Mouse (Mus musculus) intestine, embryonic 15.5 days (tissue): ENCODE measurements around the gene Zfp3. TPM values are rescaled to one million over a fixed set of nuclear protein-coding genes. Genes with fewer than 3 reads are reported as not detected.

ENCODE experiments used
- ATAC-seq: fragments of 200-750 bp; cut with Nextera tagmentation; 2 replicates; pipeline ENCODE4 v1.8.0; 2017; ENCODE audit warnings: moderate TSS enrichment, moderate library complexity
- H3K27ac ChIP-seq: fragments of 300-500 bp; sonication (generic); 2 replicates; pipeline ENCODE4 v1.5.1; 2015; ENCODE audit warnings: mild to moderate bottlenecking, inconsistent platforms
- H3K27me3 ChIP-seq: fragments of 300-500 bp; sonication (generic); replicated peaks from 2 replicates; pipeline ENCODE4 v1.6.1; 2015; ENCODE audit warnings: inconsistent platforms
- H3K36me3 ChIP-seq: fragments of 300-500 bp; sonication (generic); 2 replicates; pipeline ENCODE4 v1.6.1; 2015; ENCODE audit warnings: inconsistent platforms
- H3K4me1 ChIP-seq: fragments of 300-500 bp; sonication (generic); replicated peaks from 2 replicates; pipeline ENCODE4 v1.6.1; 2015; ENCODE audit warnings: inconsistent platforms
- H3K4me2 ChIP-seq: fragments of 300-500 bp; sonication (generic); replicated peaks from 2 replicates; pipeline ENCODE4 v1.6.1; 2015; ENCODE audit warnings: mild to moderate bottlenecking, inconsistent platforms
- H3K4me3 ChIP-seq: fragments of 300-500 bp; sonication (generic); replicated peaks from 2 replicates; pipeline ENCODE4 v1.5.1; 2015; ENCODE audit warnings: inconsistent platforms
- H3K9ac ChIP-seq: fragments of 300-500 bp; sonication (generic); 2 replicates; pipeline ENCODE4 v1.6.1; 2015; ENCODE audit warnings: inconsistent platforms
- H3K9me3 ChIP-seq: fragments of 300-500 bp; sonication (generic); 2 replicates; pipeline ENCODE4 v1.6.1; 2016; ENCODE audit warnings: inconsistent platforms
- WGBS: fragments of 180-500 bp; shearing (Covaris S2); methylation state at CpG from one replicate; pipeline ENCODE4 v1.1.7; 2015; 5-methylcytosine and 5-hydroxymethylcytosine counted together
- polyA plus RNA-seq: library from polyadenylated mRNA; unstranded; fragments of >200 nt; fragmentation: Nextera tagmentation; extraction: Ambion mirVana; gene quantifications from 2 replicates; pipeline ENCODE4 v1.2.1, GENCODE M21; 2015

Gene Zfp3
- polyA plus RNA-seq, 1 experiment from 2014 or later: 5.3 TPM

- no peak for ATAC-seq
These were observed 48.4 kb downstream of the Zfp3 start, which contains the start of gene Scimp for GRCm38 (mm10) chr11:70812365-70812764. Gene Scimp, minus strand, starts transcription at chr11:70812586.

DNA sequence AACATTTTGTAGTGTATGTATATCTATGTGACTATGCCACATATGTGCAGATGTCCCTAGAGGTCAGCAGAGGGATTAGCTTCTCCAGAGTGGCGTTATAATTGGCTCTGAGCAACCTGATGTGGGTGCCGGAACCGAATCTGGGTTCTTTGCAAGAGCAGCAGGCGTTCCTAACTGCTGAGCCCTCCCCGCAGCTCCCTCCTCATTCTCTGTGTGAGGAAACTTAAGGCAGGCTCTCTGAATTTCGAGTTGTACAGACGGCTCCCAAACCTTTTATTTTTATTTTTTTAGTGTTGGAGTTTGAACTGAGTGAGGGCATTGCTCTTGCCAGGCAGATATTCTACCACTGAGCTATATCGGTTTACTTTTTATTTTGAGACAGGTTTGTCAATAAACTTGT is 51.1 kb downstream of the Zfp3 start:
- H3K27me3 ChIP-seq: no peaks in the 10 kb centered on the region
- WGBS: 83% methylated on average over 8 of the region's 8 CpGs
- no peak overlapping the region for H3K4me3 ChIP-seq
- no peaks in the 10 kb centered on the region for H3K36me3 ChIP-seq
- no peak for ATAC-seq
- no peak overlapping the region for H3K9ac ChIP-seq
- H3K4me1 ChIP-seq: no peaks in the 10 kb centered on the region
- no peak overlapping the region for H3K4me2 ChIP-seq
- no peak overlapping the region for H3K27ac ChIP-seq
- H3K9me3 ChIP-seq: no peaks in the 10 kb centered on the region

More at GRCm38 (mm10) chr11:70812365-70812764, 48.4 kb downstream of the Zfp3 start, which contains the start of gene Scimp:
- no peaks in the 10 kb centered on the region for H3K27me3 ChIP-seq
- no peaks in the 10 kb centered on the region for H3K9me3 ChIP-seq
- H3K4me3 ChIP-seq: no peak within 1 kb of the TSS
- H3K4me2 ChIP-seq: no peak within 1 kb of the TSS
- H3K9ac ChIP-seq: no peak within 1 kb of the TSS
- WGBS: 79% methylated on average over 7 of the region's 7 CpGs
- H3K4me1 ChIP-seq: no peaks in the 10 kb centered on the region
- H3K27ac ChIP-seq: no peak within 1 kb of the TSS
- no peaks in the 10 kb centered on the region for H3K36me3 ChIP-seq

DNA sequence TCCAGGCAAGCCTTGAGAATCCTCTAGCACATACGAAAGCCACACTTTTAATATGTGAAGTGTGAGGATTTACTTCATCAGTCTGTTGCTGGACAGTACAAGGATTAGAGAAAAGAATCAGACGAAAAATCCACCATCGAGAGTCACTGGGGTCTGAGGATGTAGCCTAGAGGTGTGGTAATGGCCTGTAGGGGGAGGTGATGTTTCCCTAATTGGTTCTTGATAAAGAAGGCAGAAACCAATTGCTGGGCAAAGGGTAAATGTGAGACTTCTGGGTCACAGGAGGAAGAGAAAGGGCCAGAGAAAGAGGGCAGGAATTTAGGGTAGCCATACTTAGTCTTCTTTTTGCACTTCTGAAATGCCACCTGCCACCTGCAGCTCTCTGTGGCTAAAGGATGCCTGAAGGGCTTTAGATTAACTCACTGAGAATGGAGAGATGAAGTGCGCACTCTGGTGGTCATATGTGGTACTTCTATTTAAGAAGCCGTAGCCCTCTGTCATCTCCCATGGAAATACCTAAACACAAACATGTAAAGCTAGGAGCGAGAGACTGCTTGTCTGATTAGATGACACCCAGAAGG is 51.6 kb downstream of the Zfp3 start:
- 25% methylated on average over 6 of the region's 6 CpGs for WGBS
- ATAC-seq: 0 out of 2 replicates have a peak, but pooled peaks have one; percentile 12

GRCm38 (mm10) chr11:70816770-70817169 is 52.8 kb downstream of the Zfp3 start:
- no peak for ATAC-seq
- Histone ChIP-seq H3K27ac (no peak overlapping the region), H3K36me3 (no peaks in the 10 kb centered on the region), H3K4me2 (no peak overlapping the region), H3K27me3 (no peaks in the 10 kb centered on the region), H3K4me3 (no peak overlapping the region), H3K9me3 (no peaks in the 10 kb centered on the region), H3K9ac (no peak overlapping the region), H3K4me1 (no peaks in the 10 kb centered on the region)
- 71% methylated on average over 4 of the region's 4 CpGs for WGBS

More for the DNA sequence above, 51.6 kb downstream of the Zfp3 start:
- H3K4me2 ChIP-seq: no peak overlapping the region
- H3K27ac ChIP-seq: no peak overlapping the region
- no peak overlapping the region for H3K4me3 ChIP-seq
- H3K36me3 ChIP-seq: no peaks in the 10 kb centered on the region
- no peaks in the 10 kb centered on the region for H3K4me1 ChIP-seq
- H3K9me3 ChIP-seq: no peaks in the 10 kb centered on the region
- H3K27me3 ChIP-seq: no peaks in the 10 kb centered on the region
- H3K9ac ChIP-seq: no peak overlapping the region

GRCm38 (mm10) chr11:70820120-70820519 is 56.1 kb downstream of the Zfp3 start:
- Histone ChIP-seq H3K4me1 (peaks cover 5% of the 10 kb centered on the region; the same call in 1 of the 2 replicates), H3K9me3 (no peaks in the 10 kb centered on the region), H3K27me3 (no peaks in the 10 kb centered on the region), H3K36me3 (no peaks in the 10 kb centered on the region), H3K27ac (peak overlapping the region; percentile 52; the same call in 1 of the 2 replicates), H3K4me3 (no peak overlapping the region), H3K9ac (no peak overlapping the region), H3K4me2 (no peak overlapping the region)
- ATAC-seq: peak; percentile 68
- WGBS: 58% methylated on average over 8 of the region's 8 CpGs

GRCm38 (mm10) chr11:70821728-70822591 is 58.0 kb downstream of the Zfp3 start:
- peak overlapping the region; percentile 86 for H3K27ac ChIP-seq
- H3K4me1 ChIP-seq: peaks cover 5% of the 10 kb centered on the region; the same call in 1 of the 2 replicates
- H3K36me3 ChIP-seq: no peaks in the 10 kb centered on the region
- peak; percentile 80 for ATAC-seq
- H3K4me2 ChIP-seq: peak overlapping the region; percentile 39
- H3K4me3 ChIP-seq: 0 out of 2 replicates have a peak overlapping the region, but pooled peaks have one; percentile 6
- WGBS: 24% methylated on average over 17 of the region's 17 CpGs
- H3K27me3 ChIP-seq: no peaks in the 10 kb centered on the region
- H3K9ac ChIP-seq: no peak overlapping the region
- no peaks in the 10 kb centered on the region for H3K9me3 ChIP-seq

Other genes starting within 250 kb of the Zfp3 start
- gene Vmo1, start 249.6 kb upstream of the Zfp3 start, polyA plus RNA-seq: 0.60 and 0.80 TPM in 2 replicates
- gene Gltpd2, start 245.0 kb upstream of the Zfp3 start, polyA plus RNA-seq: 1.5 and 2.2 TPM in 2 replicates
- 646 and 704 TPM in 2 replicates for gene Psmb6, start 238.8 kb upstream of the Zfp3 start, polyA plus RNA-seq
- gene Gm40193, start 231.3 kb upstream of the Zfp3 start, polyA plus RNA-seq: not detected in 2 replicates
- 10.3 and 11.0 TPM in 2 replicates for gene Pld2, start 224.1 kb upstream of the Zfp3 start, polyA plus RNA-seq
- gene Mink1, start 201.3 kb upstream of the Zfp3 start, polyA plus RNA-seq: 11.8 and 12.7 TPM in 2 replicates
- not detected in 2 replicates for gene 4930544D05Rik, start 148.4 kb upstream of the Zfp3 start, polyA plus RNA-seq
- gene Chrne, start 145.0 kb upstream of the Zfp3 start, polyA plus RNA-seq: not detected in 2 replicates
- gene Gp1ba, start 125.1 kb upstream of the Zfp3 start, polyA plus RNA-seq: 0.21 and 0.24 TPM in 2 replicates
- 106 and 107 TPM in 2 replicates for gene Rnf167, start 117.0 kb upstream of the Zfp3 start, polyA plus RNA-seq
- gene Slc25a11, start 116.7 kb upstream of the Zfp3 start, polyA plus RNA-seq: 171 and 180 TPM in 2 replicates
- gene Pfn1, start 109.6 kb upstream of the Zfp3 start, polyA plus RNA-seq: 2,127 and 2,325 TPM in 2 replicates
- gene Eno3, start 107.0 kb upstream of the Zfp3 start, polyA plus RNA-seq: 12.1 and 15.6 TPM in 2 replicates
- gene Spag7, start 94.8 kb upstream of the Zfp3 start, polyA plus RNA-seq: 132 and 154 TPM in 2 replicates
- gene Camta2, start 76.1 kb upstream of the Zfp3 start, polyA plus RNA-seq: 12.1 and 13.5 TPM in 2 replicates
- gene Inca1, start 64.1 kb upstream of the Zfp3 start, polyA plus RNA-seq: 1.4 and 1.5 TPM in 2 replicates
- gene Kif1c, start 63.7 kb upstream of the Zfp3 start, polyA plus RNA-seq: 4.4 TPM in 2 replicates
- gene Scimp, start 48.4 kb downstream of the Zfp3 start, polyA plus RNA-seq: 0.70 and 0.88 TPM in 2 replicates
- 51.4 and 53.9 TPM in 2 replicates for gene Rabep1, start 80.6 kb downstream of the Zfp3 start, polyA plus RNA-seq
- 100 and 104 TPM in 2 replicates for gene Nup88, start 205.8 kb downstream of the Zfp3 start, polyA plus RNA-seq
- gene Rpain, start 206.0 kb downstream of the Zfp3 start, polyA plus RNA-seq: 63.3 and 66.7 TPM in 2 replicates
- gene C1qbp, start 218.8 kb downstream of the Zfp3 start, polyA plus RNA-seq: 360 and 393 TPM in 2 replicates
- 15.0 and 16.0 TPM in 2 replicates for gene Dhx33, start 240.2 kb downstream of the Zfp3 start, polyA plus RNA-seq